Mouse (Mus musculus): ENCODE measurements around the gene Fam213b.

DNA sequence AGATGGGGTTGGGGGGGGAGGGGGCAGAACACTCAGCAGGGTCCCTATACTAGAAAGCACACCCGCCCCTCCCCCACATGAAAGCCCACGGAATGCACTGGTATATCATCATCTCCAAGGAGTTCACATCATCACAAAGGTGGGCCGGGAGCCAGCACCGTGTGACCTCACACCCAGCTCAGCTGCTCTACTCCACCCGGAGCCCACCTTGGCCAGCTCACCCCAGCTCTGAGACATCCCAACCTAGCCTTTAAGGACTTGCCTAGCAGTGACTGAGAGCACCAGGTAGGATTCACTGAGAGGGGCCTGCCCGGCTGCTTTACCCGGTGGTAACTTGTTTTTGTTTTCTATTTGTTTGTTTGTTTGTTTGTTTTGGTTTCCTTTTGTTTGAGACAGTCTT, 29.5 kb downstream of the Fam213b start, which contains the start of gene Mmel1:
- TF ChIP-seq EP300 (IDR thresholded peaks at IDR 0.05; ENCODE audit: low read depth): no peak
- no peak for TF ChIP-seq CTCF (IDR thresholded peaks at IDR 0.05; ENCODE audit: low read depth)

All from liver, embryonic 14.5 days (tissue).